Mouse (Mus musculus): ENCODE results near the gene Lingo1.
A peak's percentile ranks its signal among the peaks of the same experiment; 100 is the strongest.

Lingo1 gene

GRCm38 (mm10) chr9:56635121-56635497 is 161.2 kb downstream of the Lingo1 start:
- DNase-seq (ENCODE audit: low spot score), result no peak

- no peak for DNase-seq (ENCODE audit: low spot score)
These were observed 161.7 kb downstream of the Lingo1 start for GRCm38 (mm10) chr9:56634406-56635120.

DNA sequence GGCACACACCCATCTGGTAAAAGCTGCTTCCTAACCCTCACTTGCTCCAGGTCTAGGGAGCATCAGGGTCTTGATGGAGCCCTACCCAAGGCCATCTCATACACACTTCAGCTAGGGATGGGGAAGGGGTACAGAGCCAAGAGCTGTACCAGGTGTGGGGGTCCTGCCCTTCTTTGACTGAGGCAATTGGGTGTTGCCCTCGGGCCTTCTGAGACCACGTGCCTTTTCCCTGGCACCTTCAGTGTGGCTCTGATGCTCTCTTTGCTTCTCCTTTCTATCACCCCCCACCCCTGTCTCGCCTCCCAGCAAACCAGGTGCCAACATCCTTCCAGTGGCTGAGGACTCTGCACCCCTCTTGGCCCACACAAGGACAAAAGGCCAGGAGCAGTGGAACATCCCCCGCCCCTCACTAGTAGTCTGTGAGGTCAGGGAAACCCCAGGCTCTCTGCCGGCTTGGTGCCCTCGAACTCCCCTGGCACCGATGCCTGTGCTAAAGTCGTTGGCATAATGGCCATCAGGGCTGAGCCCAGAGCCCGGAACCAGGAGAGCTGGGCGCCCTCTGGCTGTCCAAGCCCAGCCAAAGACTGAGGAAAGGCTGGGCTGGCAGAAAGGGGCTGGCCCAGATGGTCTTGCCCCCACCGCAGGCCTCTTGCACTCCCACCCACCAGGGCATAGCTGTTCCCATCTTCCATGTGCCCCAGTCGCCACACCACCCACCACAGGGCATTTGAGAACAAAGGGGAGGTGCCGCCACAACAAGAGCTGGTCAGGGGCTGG is 162.6 kb downstream of the Lingo1 start:
- no peak for DNase-seq (ENCODE audit: low spot score)

DNA sequence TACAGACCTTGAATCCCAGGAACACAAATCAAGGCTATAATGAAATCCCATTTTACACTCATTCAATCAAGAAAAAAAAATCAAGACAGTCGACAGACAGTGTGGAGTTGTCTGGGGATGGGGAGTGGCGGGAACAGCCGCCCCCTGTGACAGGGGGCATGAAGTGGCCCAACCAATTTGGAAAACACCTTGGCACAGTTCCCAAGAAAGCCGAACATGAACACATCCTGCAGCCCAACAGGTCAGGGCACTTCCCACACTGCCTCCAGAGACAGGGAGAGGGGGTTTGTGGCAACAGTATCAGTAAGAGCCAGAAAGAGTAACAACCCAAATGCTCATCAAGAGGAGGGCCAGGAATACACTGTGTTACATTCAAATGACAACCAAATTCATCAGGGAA is 165.3 kb downstream of the Lingo1 start:
- DNase-seq (ENCODE audit: low spot score), result no peak

DNA sequence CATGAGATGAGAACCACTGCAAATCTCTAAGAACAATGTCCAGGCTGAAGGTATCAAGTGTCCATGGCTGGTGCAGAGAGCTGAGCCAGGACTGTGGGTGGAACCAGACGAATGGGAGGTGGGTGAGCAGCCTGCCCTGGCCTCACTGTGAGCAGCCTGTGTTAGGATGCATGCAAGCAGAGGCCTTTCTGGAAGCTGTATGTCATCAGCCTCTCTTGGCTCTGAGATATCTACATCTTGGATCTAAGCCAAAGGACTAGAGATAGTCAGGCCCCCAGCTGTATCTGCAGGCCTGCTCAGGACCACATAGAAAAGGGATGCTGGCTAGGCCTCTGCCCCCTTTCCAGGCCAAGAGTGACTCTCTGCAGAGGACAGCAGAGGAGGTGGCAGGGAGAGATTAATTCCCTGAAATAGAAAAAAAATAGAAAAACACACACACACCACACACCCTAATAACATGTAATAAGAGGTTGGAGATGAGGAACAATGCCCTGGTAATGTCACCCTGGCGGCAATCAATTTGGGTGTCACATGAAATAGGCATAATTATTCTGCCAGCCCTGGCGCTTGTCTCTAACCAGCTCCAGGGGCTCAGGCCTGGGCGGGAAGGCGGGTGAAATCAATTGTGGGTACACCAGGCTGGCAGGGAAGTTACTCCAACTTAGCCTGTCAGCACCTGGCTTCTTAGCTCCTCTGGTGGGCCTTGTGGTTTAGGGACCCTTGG is 166.4 kb downstream of the Lingo1 start:
- peak; percentile 84 for DNase-seq (ENCODE audit: low spot score)

DNA sequence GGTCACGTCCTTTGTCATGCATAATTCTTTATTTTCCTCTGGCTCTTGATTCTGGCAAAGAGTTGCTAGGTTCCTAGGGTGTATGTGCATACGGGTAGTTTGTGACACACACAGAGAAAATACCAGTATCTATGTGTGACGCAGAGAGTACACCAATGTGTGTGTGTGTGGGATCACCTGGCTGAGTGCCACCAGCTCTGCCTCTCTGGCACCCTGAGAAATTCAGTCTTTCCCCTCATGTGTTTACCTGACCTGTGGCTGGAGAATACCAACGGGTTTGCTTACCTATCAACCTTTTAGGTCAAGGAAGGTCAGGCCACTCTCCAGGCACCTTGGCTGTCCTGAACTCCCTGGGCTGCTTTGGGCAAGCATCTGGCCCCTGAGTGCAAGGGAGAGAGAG is 169.0 kb downstream of the Lingo1 start:
- no peak for DNase-seq (ENCODE audit: low spot score)

- no peak for DNase-seq (ENCODE audit: low spot score)
These were observed 171.3 kb downstream of the Lingo1 start for GRCm38 (mm10) chr9:56624923-56625322.

GRCm38 (mm10) chr9:56623361-56623760 is 172.9 kb downstream of the Lingo1 start:
- no peak for DNase-seq (ENCODE audit: low spot score)

DNA sequence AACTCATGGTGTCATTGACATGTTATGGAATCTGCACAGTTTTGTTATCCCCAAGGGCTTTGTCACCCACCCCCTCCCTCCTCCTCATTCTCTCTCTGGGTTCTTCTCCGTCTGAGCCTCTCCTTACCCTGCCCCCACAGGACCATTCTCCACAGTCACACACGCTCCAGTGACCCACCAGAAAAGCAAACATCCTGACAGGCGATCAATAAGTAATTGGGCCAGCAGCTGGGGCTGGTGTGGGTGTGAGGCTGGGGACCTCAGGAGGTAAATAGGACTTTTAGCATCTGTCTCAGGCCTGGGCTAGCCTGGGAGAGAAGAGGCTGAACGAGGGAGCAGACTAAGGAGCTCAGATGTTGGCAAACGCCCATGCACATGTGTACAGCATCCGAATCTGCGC is 173.5 kb downstream of the Lingo1 start:
- no peak for DNase-seq (ENCODE audit: low spot score)

DNA sequence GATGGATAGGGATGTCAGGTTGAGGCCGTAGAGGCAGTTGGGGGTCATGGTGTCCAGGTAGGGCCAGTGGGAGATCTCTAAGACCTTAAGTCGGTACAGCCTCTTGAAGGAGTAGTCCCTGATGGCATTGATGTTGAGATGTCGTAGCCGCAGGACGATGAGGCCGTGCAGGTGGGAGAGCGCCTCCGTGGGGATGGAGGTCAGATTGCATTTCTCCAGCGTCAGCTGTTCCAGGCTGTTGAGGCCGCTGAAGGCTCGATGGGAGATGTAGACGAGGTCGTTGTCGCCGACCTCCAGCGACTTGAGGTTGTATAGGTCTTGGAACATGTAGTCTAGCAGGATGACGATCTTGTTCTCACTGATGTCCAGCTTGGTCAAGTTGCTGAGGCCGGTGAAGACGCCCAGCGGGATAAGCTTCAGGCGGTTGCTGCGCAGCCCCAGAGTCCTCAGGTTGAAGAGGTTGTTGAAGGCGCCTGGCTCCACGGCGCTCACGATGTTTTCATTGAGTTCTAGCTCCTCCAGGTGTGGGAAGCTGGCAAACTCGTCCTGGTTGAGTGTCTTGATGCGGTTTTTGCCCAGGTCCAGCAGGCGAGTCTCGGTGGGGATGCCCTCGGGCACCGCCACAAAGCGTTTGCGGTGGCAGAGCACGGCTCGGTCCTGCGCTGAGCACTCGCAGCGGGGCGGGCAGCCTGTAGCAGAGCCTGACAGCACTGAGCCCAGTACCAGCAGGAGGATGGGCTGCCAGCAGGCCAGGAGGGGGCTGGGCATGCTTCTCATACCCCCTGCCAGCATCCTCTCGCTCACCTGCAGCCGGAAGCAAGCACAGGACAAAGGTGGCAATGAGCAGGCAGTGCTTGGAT is 175.5 kb downstream of the Lingo1 start:
- DNase-seq (ENCODE audit: low spot score), result no peak

DNA sequence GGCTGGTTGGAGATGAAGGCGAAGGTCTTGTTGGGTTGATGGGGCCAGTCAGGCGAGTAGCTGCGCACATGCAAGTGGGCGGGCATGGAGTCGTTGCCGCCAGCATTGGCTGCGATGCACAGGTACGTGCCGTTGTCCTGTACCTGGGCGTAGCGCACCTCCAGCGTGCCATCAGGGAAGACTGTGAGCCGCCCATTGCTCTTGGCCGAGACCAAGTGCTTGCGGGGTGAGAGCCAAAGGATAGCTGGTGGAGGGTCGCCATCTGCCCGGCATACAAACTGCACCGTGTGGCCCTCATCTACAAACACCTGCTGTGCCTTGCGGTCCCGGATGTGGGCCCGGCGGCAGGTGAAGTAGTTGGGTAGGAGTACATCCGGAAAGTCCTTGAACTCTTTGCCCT is 176.6 kb downstream of the Lingo1 start:
- DNase-seq (ENCODE audit: low spot score), result no peak

DNA sequence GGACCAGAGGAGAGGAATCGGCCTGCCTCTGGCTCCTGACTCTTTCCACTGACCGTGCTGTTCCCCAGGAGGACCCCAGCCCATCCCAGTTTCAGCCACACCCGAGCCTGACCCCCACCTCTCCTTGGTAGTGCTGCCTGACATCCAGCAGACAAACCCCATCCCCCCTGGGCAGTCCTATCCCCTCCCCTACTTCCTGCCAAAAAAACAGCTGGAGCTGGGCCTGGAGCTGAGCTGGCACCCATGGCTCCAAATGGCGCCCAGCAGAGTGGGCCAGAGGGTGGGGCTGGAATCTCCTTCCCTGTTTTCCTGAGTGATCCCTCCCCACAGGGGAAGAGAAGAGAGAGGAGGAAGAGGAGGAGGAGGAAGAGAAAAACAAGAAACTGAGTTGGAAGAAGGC is 177.6 kb downstream of the Lingo1 start:
- no peak for DNase-seq (ENCODE audit: low spot score)

GRCm38 (mm10) chr9:56616061-56616460 is 180.2 kb downstream of the Lingo1 start:
- no peak for DNase-seq (ENCODE audit: low spot score)

- no peak for DNase-seq (ENCODE audit: low spot score)
These were observed 183.5 kb downstream of the Lingo1 start for GRCm38 (mm10) chr9:56612798-56613183.

GRCm38 (mm10) chr9:56611912-56612797 is 184.1 kb downstream of the Lingo1 start:
- DNase-seq (ENCODE audit: low spot score), result no peak

DNA sequence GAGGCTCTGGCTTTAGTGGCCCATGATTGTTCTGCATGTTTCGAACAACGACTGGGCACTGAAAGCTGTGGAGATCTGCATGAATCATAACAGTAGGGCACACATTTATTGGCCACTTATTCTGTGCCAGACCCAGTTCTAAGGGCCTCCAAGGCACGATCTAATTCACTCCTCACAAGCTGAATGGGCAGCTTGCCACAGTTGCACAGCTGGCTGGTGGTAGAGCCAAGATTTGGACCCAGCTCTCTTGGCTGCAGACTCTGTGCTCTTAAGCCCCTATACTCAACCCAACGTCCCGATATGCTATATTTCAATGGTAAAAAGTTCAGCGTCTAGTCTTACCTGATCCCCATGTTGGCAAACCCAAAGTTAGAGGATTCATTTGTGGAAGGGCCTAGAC is 185.3 kb downstream of the Lingo1 start:
- DNase-seq (ENCODE audit: low spot score), result peak; percentile 49

- no peak for DNase-seq (ENCODE audit: low spot score)
These were observed 185.8 kb downstream of the Lingo1 start for GRCm38 (mm10) chr9:56610466-56610865.

DNA sequence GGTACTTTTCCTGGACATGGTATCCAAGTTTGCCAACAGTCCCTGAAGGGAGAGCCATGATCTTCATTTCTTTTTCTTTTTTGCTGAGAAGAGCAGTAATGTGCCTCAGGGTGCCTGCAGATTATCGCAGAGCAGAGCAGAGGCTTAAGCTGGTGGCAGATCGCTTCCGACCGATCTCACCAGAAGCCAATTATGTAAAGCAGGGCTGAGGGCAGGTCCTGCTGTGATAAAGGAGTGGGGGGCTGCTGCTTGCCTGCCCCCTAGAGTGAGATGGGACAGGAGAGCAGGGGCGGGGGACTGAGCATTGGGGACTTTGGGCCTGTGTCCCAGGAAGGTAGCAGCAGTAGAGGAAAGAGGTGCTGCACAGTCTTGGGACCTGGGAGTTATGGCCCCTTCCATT is 186.8 kb downstream of the Lingo1 start:
- DNase-seq (ENCODE audit: low spot score), result peak; percentile 14

GRCm38 (mm10) chr9:56608691-56609351 is 187.4 kb downstream of the Lingo1 start:
- no peak for DNase-seq (ENCODE audit: low spot score)

- DNase-seq (ENCODE audit: low spot score), result peak; percentile 47
These were observed 190.1 kb downstream of the Lingo1 start for GRCm38 (mm10) chr9:56606082-56606740.
